Mouse (Mus musculus) heart, adult 8-10 months (tissue): ENCODE measurements at regions not wholly inside any gene's neighbourhood (a gene's known extent, or its start where the extent isn't known, plus 50 kb on each side); places are given as distances from the start of the nearest gene placed in this dataset.

Experiments used
- DNase-seq: peaks from one replicate; pipeline ENCODE4 v3.0.0; 2022; ENCODE audit warnings: low spot score

GRCm38 (mm10) chrX:99415701-99416100 lies 55.4 kb downstream of the Pja1 start:
- no peak for DNase-seq

DNA sequence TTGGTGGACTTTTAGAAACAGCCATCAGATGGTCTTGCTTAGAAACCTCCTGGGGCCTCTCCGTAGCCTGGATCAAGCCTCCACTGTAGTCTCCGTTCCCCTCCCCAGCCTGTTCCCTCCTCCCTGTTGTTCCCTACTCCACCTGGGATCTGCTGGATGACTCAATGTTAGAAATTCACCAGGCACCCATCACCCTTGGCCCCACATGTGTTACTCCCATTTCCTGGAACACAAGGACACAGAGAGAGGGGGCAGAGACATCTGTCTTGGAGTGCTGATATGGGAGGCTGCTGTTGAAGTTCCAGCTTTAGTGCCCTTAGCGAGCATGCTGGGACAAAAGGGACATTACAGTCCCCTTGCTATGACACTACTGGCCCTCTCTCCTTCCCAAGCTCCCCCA lies 60.1 kb downstream of the Pja1 start:
- no peak for DNase-seq

GRCm38 (mm10) chrX:99409858-99410257 lies 61.2 kb downstream of the Pja1 start:
- no peak for DNase-seq

DNA sequence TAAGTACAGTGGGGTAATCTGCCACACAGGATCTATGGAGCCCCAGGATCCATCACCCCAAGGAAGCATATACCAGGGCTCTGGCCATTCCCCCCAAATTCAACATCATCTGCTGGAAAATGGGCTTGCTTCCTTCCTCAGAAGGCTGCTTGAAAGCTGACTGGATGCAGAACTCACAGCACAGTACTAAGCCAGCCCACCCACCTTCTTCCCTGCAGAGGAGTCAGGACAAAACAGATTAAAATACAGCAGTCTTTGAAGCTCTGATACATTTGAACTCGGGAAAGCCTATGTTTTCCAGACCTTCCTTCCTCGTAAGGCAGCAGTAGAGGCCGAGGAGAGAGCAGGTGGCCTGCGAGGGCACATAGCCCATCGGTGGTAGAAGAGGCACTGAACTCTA lies 61.7 kb downstream of the Pja1 start:
- DNase-seq, result no peak

- no peak for DNase-seq
These were observed 62.3 kb downstream of the Pja1 start for GRCm38 (mm10) chrX:99408804-99409203.

- DNase-seq, result no peak
These were observed 65.2 kb downstream of the Pja1 start for GRCm38 (mm10) chrX:99405843-99406242.

GRCm38 (mm10) chrX:99403521-99404149 lies 67.4 kb downstream of the Pja1 start:
- DNase-seq, result no peak

DNA sequence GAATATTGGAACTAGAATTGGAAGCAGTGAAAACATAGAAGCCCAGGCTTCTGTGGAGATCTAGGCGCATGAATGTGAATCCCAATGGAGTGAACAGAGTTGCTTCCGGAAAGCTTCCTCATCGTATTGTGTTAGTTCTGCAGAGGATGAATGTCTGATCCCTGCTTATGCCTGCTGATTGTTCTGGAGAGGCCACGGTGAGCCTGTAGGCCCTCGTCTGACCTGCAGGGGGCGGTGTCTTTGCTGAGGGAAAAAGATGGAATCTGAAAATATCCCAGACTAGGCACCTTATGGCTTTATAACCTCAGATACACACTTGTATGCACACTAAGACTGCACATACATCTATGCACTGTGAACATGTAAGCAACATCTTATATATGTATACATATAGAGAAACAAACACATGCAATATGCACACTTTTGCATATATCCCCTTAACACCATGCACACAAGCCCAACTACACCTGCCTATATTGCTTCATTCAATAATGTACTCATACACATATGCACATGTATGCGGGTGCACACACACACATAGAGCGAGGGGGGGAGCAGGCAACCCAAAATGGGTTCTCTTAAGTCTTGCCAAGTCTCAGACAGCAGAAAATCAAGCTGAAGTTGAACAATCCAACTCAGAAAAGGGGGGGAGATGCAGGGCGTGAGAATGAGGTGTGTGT lies 68.1 kb downstream of the Pja1 start:
- DNase-seq, result no peak

GRCm38 (mm10) chrX:99397344-99397743 lies 73.7 kb downstream of the Pja1 start:
- no peak for DNase-seq

GRCm38 (mm10) chrX:99396180-99396579 lies 74.9 kb downstream of the Pja1 start:
- DNase-seq, result no peak

- DNase-seq, result no peak
These were observed 76.0 kb downstream of the Pja1 start for GRCm38 (mm10) chrX:99395067-99395466.

- no peak for DNase-seq
These were observed 79.4 kb downstream of the Pja1 start for GRCm38 (mm10) chrX:99391628-99392027.

DNA sequence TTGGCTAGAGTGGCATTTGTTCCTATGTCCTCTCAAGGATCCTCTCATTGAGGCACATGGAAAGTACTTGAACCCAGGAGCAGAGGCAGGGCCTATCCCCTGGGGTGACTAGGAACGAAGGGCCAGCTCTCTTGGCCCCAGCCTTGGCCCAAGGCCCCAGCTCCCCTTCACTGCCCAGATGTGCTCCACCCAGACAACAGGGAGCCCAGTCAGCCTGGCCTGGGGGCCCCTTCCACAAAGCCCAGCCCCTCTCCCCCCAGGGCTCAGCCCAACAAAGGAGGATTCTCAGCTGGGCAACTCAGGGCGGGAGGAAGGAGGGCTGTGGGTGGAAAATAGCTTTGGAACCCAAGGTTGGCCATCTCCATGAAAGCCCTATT lies 80.6 kb downstream of the Pja1 start:
- DNase-seq, result no peak

GRCm38 (mm10) chrX:99389778-99390461 lies 81.2 kb downstream of the Pja1 start:
- DNase-seq, result no peak

DNA sequence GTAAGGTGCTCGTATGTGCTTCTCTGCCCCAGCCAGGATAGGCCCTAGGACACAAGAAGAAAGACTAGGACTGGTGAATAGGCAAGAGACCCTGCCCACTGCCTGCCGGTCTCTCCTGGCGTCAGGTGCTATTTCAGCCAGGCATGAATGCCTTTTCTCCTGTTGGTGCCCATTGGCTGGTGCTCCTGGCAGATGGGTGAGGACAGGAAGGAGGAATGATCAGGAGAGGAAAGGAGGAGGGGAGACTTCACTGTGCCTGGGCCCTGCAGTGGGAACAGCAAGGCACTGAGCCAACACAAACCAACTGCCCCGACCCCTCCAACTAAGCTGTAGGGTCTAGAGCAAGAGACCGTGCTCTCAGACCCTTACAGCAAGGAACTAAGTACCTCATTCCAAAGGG lies 100.4 kb downstream of the Pja1 start:
- no peak for DNase-seq

GRCm38 (mm10) chrX:99369258-99369900 lies 101.7 kb downstream of the Pja1 start:
- peak; percentile 52 for DNase-seq

- DNase-seq, result no peak
These were observed 107.0 kb downstream of the Pja1 start for GRCm38 (mm10) chrX:99364072-99364471.

GRCm38 (mm10) chrX:99360095-99360890 lies 110.8 kb downstream of the Pja1 start:
- DNase-seq, result no peak

- peak; percentile 42 for DNase-seq
These were observed 112.3 kb downstream of the Pja1 start for GRCm38 (mm10) chrX:99358784-99359183.

- DNase-seq, result no peak
These were observed 112.9 kb downstream of the Pja1 start for GRCm38 (mm10) chrX:99358051-99358617.

DNA sequence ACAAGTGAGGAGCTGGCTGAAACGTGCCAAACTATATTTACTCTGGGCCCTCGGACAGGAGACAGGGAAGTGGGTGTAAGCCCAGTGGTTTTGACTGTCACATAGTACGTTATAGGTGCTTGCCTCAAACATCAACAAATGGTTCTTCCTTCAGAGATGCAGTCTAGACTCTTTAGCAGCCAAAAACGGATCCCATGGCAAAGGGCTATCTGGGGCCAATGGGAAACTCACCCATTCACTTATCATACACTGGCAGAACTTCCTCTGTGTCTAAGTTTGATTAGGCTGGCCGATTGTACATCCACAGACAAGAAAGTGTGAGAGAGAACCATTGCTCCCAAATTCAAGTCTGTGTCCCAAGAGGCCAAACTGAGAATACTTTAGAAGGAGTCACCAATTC lies 115.9 kb downstream of the Pja1 start:
- DNase-seq, result no peak
